Mouse (Mus musculus) spleen, adult 2 months (tissue): ENCODE data around the gene Kif5a.

Source experiments
- CTCF ChIP-seq: fragments of 200-500 bp; IDR thresholded peaks from 2 replicates; pipeline ENCODE4 v1.5.1; 2011; ENCODE audit warnings: mild to moderate bottlenecking, inconsistent platforms; ENCODE audit not compliant: insufficient read depth, insufficient read length, insufficient replicate concordance; ENCODE audit errors: extremely low read depth
- POLR2A ChIP-seq: fragments of 200-500 bp; IDR thresholded peaks from 2 replicates; pipeline ENCODE4 v1.6.1; 2011; ENCODE audit warnings: low read depth, low read length, inconsistent platforms

- no peak for TF ChIP-seq CTCF
- TF ChIP-seq POLR2A: no peak
Observed at GRCm38 (mm10) chr10:127189116-127189650, 74.0 kb downstream of the Kif5a start.
